Mouse (Mus musculus) spleen, adult 12 weeks (tissue): ENCODE measurements around the gene Gpatch4.

Experiments used
- DNase-seq: peaks from one replicate; pipeline ENCODE4 v3.0.0; 2022; ENCODE audit warnings: low spot score

Gpatch4 gene

DNA sequence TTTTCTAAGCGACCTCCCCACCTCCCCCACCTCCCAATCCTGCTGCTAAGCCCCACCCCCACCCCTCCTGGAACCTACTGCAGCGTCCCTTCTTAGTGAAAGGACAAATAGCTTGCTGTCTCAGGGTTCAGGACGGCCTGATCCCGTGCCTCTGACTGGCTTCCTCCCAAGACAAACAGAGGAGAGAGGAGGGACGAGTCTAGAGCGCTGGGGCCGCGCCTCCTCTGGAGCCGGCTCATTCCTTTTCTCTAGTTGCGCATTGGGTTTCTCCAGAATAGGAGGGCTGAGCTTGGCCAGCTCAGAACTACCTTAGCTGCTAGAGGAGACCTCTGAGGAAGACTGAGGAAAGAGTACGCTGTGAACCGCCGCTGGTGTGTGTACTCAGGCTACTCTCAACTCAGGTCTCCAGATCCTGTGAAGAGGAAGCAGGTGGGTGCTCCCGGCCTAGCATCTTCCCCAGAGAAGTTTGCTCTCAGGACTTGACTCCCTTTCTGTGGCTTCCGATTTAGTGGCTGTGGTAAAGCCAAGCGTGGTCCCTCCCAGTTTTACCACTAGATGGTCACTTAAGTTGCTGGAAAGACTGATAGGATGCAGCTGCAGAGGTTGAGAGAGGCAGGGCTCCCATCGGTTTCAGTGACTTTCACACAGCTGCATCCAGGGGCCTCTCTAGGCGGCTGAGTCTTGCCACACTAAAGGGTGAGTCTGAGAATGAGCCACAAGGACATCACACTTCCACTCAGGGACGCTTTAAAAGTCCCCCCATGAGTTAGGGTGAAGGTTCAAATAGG is 12.1 kb upstream of the Gpatch4 start:
- DNase-seq, result no peak

- no peak for DNase-seq
These were observed 9.4 kb upstream of the Gpatch4 start for GRCm38 (mm10) chr3:88033506-88033905.

DNA sequence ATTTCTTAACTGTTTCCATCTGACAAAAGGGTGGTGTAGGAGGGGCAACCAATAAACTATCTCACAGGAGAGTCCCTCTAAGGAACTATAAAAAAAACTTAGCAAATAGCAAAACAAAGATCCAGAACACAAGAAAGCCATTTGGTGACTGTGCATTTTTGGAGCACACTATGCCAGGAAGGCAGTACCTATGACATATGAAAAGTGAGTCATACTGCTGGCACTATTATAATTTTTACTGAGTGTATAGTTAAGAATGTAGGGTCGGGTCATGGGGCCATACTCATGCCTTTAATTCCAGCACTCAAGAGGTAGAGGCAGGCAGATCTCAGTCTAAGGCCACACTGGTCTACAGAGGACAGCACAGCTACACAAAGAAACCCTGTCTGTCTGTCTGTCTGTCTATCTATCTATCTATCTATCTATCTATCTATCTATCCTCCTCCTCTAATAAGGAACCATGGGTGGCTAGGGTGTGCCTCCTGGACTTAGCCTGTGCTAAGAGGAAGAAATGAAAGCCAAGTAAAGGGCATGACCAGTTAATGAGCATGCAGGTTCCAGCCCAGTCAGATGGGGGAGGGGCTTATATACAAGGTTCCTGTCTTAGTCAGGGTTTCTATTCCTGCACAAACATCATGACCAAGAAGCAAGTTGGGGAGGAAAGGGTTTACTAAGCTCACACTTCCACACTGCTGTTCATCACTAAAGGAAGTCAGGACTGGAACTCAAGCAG is 7.2 kb upstream of the Gpatch4 start:
- no peak for DNase-seq

- no peak for DNase-seq
These were observed 6.6 kb downstream of the Gpatch4 start for GRCm38 (mm10) chr3:88049532-88049931.

DNA sequence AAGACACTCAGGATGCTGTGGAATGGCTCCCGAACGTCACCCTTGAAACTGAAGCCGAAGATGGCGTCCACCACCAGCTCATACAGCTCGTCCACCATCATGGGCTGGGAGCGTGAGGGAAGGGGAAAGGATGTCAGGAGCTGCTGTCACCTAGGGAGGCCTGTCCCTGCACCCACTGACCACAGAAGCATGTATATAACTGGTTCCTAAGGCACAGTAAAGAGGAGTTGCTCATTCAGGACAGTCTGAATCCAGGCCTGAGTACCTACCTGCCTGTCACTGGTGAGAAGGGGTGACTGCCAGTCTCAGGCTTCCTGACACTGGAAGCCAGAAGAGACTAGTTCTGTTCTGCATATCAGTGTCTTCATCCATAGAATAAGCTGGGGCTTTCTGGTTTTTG is 14.1 kb downstream of the Gpatch4 start:
- no peak for DNase-seq

GRCm38 (mm10) chr3:88057902-88058696 is 15.2 kb downstream of the Gpatch4 start, which contains the start of gene Naxe:
Naxe (minus strand) TSS chr3:88058495.
- peak; percentile 90 for DNase-seq

DNA sequence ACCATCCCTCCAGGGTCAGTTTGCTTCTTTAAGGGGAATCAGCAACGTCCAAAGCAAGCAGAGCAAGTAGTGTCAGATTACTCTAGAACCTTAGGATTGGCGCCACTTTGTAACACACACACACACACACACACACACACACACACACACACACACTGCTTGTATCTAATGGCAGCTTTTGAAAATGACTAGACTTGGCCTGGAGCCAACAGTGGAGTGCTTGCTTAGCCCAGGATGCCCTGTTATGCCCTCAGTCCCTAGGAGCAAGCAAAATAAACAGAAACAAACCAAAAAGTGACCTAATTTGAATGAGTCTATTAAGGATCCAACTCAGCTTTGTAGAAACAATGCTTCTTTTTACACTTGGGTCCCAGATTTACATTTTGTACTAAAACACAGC is 25.5 kb downstream of the Gpatch4 start:
- no peak for DNase-seq

- peak; percentile 73 for DNase-seq
These were observed 28.9 kb downstream of the Gpatch4 start for GRCm38 (mm10) chr3:88071783-88072182.

- DNase-seq, result no peak
These were observed 30.7 kb downstream of the Gpatch4 start for GRCm38 (mm10) chr3:88073631-88074030.

- DNase-seq, result no peak
These were observed 31.4 kb downstream of the Gpatch4 start for GRCm38 (mm10) chr3:88074351-88074750.

- DNase-seq, result no peak
These were observed 31.9 kb downstream of the Gpatch4 start for GRCm38 (mm10) chr3:88074766-88075165.

GRCm38 (mm10) chr3:88077441-88077840 is 34.5 kb downstream of the Gpatch4 start:
- DNase-seq, result no peak

GRCm38 (mm10) chr3:88078204-88078603 is 35.3 kb downstream of the Gpatch4 start, which contains the start of gene Ttc24:
Ttc24 (minus strand) TSS chr3:88078304.
- DNase-seq, result no peak

GRCm38 (mm10) chr3:88081345-88082223 is 38.7 kb downstream of the Gpatch4 start, which contains the start of gene Iqgap3:
Iqgap3 (plus strand) TSS chr3:88081971.
- peak; percentile 70 for DNase-seq

DNA sequence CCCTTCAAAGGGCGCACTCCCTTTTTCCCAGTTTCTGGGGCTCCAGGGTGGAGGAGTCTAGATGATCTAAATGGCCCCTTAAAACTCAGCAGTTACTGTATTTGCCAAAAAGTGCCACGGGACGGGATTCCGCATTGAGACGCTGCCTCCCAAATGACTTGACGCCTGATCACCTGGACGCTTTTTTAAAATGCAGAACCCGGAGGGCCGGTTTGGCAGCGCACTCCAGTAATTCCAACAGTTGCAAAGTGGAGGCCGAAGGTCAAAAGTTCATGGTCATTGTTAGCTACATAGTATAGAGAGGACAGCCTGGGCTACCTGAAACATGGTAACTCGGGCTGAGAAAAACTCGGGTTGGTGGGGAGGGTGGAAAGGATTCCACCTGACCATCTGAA is 39.3 kb downstream of the Gpatch4 start:
- no peak for DNase-seq

GRCm38 (mm10) chr3:88082663-88083062 is 39.8 kb downstream of the Gpatch4 start:
- peak; percentile 25 for DNase-seq

GRCm38 (mm10) chr3:88084001-88084400 is 41.1 kb downstream of the Gpatch4 start:
- DNase-seq, result no peak

GRCm38 (mm10) chr3:88085459-88085858 is 42.6 kb downstream of the Gpatch4 start:
- DNase-seq, result no peak

DNA sequence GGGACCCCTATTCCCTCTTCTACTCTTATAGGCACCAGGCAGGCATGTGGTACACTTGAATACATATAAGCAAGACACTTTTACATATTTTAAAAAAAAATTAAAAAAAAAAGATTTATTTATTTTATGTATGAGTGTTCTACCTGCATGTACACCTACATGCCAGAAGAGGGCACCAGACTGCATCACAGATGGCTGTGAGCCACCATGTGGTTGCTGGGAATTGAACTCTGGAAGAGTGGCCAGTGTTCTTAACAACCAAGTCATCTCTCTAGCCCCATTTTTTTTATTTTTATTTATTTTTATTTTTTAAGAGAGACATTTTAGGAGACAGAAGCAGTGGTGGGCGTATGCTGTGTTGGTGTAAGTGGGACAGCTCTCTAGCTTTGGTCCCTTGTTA is 44.8 kb downstream of the Gpatch4 start:
- no peak for DNase-seq

DNA sequence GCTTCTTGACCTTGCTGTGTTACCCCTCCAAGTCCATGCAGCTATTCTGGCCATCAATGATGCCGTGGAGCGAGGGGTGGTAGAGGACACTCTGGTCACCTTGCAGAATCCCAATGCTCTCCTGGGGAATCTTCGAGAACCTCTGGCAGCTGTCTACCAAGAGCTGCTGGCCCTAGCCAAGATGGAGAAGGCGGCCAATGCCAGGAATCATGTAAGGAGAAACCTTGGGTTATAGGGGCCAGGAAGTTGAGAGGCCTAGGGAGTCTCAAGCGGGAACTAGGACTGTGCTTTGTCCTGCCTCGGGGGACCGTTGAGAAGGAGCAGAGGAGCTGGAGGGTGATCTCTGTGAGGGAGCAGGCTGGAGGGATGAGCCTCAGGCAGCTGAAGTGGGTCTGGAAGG is 47.2 kb downstream of the Gpatch4 start:
- no peak for DNase-seq

GRCm38 (mm10) chr3:88090616-88091015 is 47.7 kb downstream of the Gpatch4 start:
- DNase-seq, result no peak
